Mouse (Mus musculus) spleen, embryonic (tissue): ENCODE results near the gene Nebl.
"Not testable (repeated sequence)": the region's sequence is repeated elsewhere in the genome, so short reads cannot be mapped to it uniquely, and the experiment has no call there.

Source experiments
- CTCF ChIA-PET: fragments of 350-600 bp; sonication (Branson Sonifier 250); formaldehyde crosslinking; loops from one replicate; lab custom pipeline; 2022; lab: Charles Lee

The Nebl gene

DNA sequence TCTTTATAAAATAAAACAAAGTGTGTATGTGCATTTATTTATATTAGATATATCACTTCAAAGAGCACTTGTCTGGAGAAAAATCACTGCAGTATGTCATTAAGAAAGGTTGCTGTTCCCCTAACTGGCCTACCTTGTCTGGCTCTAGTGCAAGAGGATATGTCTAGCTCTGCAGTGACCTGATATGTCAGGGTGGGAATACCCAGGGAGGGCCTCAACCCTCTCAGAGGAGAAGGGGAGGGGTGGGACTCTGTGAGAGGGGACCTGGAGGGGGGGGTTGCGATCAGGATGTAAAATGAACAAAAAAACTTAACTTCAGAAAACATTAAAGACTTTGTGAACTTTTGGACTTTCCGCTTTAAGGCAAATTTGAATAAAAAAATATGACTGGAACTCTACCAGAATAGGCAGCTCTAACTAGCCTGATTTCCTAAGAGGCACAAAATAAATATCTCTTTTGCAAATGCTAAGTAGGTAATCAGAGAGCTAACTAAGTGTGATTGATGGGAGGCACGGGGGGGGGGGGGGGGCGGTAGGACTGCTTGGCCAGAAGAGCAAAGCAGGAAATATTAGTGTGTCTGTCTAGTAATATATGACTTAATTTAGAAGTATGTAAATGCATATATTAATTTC is 325.2 kb downstream of the Nebl start:
- CTCF ChIA-PET, result no interaction called here

DNA sequence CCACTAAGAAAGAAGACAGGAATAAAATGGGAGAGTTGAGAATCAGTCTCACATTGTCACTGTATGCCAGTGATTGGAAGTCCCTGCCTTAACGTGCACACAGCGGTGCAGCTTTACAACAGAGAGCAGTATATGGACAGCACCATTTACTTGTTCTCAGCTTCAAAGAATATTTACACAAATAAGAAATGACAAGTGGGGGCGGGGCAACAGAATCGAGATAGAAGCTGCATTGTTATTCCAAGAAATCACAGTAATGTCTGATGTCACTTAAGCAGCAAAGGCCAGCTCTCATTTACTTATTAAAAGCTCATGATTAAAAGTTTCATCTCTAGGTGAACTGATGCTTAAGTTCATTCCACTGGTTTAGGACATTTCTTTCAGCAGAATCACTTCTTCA is 328.8 kb downstream of the Nebl start:
- CTCF ChIA-PET, result no interaction called here

DNA sequence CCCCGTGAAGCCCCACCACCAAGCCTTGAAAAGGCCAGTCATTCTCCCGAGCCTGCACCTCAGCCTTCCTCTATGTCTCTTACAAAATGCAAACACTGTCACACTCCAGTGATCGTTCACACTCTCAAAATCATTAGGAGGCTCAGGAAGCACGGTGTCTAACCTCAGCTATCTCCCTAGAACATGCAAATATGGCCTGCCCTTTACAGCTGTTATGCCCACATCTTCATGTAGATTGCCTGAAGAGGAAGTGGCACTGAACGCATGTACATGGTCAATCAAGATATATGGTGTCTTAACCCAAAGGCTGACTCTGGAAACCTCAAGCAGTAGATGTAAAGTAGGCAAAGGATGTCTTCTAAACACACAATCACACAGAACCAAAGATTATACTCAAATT is 335.0 kb downstream of the Nebl start:
- CTCF ChIA-PET, result no interaction called here

DNA sequence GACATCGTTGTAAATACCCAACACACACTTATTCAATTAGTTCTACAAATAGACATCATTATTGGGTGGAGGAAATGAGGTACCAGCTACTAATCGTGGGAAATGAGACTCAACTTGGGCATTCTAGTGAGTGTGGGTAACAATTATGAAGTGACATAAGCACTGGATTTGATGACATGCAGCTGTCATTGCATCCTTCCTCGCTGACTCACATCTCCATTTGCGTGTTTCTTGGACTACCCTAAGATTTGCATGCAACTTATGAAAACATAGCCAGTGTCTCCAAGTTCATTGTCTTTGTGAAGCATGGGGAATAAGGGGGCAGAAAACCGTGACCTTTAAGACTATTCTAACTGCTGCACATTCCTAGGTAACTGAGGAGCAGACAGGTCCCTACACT is 339.9 kb downstream of the Nebl start:
- CTCF ChIA-PET, result no interaction called here

DNA sequence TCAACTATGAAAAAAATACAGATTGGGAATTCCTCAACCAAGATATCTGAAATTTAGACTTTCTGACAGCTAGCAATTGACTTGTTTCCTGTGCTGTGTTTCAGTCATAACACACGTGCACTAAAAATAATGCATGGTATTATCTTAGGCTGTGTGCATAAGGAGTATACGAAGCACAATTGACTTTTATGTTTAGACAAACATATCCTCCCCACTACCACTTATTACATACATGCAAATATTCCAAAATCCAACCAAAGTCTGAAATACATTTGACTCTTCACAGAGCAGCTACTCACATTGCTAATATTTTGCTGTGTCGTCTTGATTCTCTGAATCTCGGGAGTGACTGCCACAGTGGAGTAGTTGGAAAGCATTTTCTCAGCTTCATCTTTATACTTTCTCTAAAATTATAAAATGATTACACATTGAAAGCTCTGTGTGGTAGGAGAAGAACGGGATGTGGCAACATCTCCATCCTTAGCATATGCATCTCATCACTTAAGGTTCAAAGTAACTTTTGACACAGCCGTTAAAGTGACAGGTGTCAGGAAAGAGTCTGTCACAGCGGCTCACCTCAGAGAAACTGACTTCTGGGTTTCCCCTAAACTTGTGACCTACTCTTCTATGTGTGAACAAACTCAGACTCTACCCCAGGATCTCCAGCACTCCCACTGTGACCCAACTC is 340.6 kb downstream of the Nebl start:
- CTCF ChIA-PET, result no interaction called here

DNA sequence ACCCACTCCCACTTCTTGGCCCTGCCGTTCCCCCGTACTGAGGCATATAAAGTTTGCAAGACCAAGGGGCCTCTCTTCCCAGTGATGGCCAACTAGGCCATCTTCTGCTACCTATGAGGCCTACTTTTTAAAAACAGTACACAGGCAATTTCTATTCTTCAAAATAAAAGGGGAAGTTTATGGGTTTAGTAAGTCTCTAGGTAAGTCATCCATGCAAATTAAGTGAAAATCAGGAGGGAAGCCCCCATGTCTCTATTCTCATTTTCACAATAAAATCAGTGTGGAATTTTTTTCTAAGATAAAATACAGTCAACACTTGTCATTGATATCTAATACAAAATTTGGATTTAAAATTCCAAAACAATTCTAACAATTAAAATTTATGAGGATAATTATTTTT is 341.4 kb downstream of the Nebl start:
- CTCF ChIA-PET, result no interaction called here

DNA sequence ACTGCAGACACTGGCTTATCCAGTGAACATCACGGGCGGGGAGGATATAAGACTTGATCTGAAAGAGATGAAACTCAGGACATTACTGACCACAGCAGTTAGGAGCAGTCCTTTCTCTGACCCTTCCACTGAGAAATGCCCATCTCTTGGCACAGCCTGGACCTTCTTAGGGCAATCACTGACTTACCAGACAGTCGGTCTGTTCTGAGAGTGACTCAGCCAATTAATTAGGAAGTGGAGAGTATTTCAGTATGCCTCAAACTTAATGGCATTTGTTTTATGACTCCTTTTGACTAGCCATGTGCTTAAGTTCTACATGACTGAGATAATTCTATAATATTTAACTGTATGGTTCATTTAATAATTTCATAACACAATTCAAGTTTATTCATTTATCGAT is 341.9 kb downstream of the Nebl start:
- CTCF ChIA-PET, result interaction anchor here (0.5 kb wide), 1 partner anchor 21 kb away, joined by 5 read pairs; no protein-coding TSS in a partner anchor

DNA sequence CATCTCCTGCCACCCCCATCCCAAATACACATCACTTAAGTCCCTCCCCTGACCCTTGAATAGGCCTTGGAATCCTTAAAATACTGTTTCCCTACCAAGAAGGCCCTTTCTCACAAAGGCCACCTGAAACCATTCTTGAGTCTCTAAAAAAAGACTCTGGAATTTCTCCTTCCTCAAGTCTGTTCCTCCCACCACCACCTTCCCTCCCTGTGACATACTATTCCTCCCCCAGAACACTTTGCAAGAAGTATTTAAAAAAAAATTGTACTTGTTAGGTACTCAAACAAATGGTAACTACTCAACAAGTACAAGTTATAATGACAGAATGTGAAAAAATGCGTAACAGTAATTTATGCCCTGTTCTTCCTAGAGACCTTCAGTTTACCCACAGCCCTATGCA is 349.0 kb downstream of the Nebl start:
- CTCF ChIA-PET, result no interaction called here

DNA sequence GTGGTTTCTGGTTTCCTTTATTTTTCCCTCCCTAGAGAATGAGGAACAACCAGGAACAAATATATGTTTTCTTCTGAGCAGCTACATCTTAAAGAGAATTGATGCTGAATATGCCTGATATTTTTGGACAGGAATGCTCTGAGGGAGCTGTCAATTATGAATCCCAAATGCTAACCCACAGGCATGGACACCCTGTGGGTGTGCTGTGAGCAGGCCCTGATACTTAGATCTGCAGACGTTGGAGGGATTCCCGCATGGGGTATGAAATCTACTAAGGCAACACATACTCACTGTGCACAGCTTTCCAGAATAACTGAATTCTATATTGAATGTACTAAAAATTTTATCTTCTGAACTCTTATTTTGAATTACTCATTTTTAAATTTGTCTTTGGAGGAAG is 355.3 kb downstream of the Nebl start:
- CTCF ChIA-PET, result no interaction called here

DNA sequence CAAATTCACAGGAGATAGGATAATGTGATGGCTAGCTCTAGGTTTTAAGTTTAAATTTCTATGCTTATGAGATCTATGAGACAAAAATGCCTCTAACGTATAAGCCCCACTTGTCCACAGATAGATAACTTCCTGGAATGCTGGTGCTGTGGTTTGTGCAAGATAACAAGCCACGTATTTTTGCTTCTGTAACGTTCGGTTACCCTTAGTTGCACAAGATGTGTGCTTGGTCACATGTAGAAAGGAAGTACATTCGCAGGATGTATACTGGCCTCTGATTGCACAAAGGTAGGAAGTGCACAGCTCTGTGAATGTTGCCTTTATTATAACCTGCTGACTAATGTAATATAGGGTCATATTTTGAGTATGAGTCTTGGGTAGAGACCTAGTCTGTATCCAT is 365.6 kb downstream of the Nebl start:
- CTCF ChIA-PET, result no interaction called here

DNA sequence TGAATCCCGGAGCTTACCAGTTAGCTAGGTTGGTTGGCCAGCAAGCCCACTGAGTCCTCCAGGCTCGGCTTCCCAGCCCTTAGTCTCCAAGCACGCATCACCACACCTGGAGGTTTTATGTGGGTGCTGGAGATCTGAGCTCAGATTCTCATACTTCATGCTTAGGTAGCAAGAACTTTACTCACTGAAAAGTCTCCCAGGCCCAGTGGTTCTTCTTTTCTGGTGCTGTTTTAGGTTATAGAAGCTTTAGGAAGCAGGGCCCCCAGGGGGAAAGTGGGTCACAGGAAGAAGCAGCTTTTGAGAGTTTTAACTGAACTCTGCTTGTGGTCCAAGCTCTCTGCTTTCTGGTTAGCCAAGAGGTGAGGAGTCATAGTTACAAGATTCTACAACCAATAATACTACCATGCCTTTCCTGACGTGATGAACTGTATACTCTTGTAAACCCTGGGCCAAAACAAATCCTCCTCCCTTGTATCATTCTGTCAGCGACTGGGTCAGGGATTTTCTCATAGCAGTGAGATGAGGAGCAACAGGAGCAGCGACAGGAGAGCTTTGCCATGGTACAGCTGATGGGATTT is 366.2 kb downstream of the Nebl start:
- CTCF ChIA-PET, result no interaction called here

DNA sequence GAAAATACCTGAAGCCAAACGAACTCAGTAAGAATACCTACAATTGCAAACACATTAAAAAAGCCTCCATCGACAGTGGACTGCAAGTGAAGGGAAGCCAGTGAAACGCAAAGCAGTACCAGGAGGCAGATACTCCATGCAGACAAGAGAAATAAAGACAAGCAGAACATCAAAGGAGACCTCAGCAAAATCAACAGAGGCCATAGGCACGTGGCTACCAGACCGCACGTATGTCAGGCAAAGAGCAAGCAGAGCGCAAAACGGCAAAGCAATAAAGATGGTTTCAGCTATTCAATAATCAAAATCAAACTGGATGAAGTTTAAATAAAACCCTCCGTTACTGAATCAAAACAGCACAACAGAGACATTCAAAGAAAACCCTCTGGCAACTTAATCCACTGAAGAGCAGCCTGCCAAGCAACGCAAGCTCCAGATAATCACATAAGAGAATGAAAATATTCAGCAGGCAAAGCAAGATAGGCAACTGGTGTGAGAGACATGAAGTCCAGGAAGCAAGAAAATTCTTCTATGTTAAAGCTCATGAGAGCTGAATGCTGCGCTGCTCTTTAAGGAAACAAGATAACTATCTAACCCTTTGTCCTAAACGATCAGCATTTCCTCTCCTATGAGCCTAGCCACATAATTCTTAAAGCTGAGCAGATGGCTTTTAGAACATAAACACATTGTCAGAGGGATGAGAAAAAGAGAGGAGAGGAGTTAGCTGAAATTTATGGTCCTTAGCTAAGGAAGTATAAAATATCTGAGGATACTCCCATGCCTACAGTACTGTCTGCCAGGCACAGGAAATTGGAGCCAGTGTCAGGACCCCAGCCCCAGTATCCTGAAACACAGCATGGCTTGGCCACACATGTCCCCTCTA is 367.7 kb downstream of the Nebl start:
- CTCF ChIA-PET, result no interaction called here

DNA sequence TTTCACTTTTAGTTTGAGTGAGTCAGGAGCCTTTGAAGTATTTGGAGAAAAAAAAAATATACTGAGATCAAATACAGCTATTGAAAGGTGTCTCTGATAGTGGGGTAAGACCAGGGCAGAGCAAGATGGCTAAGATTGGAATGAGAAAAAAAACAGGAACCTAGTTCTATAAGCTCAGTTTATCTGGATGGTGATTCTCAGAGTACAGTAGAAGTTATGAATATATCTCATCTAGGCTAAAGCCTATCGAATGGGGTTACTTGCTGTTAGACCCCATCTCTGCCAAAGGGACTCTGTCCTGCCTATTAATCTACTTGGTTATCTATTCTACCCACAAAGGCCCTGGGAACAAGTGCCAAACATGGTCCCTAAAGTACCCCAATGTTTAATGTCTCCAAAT is 369.1 kb downstream of the Nebl start:
- CTCF ChIA-PET, result no interaction called here

DNA sequence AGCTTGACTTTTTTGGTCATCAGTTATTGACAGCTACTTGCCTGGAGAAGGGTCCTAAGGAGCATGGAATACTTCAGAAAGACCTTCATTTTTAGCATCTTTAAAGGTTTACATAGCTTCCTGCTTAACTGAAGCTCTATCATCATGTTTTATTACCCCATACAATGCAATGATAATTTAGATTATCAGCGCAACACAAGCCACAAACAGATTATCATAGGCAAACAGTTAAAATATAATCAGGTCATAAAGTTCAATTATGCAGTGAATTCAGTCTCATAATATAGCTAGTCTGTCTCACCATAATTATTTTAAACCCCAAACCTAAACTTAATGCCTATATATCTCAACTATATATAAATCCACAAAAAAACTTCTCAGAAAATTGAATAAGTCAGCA is 386.6 kb downstream of the Nebl start:
- CTCF ChIA-PET, result no interaction called here

DNA sequence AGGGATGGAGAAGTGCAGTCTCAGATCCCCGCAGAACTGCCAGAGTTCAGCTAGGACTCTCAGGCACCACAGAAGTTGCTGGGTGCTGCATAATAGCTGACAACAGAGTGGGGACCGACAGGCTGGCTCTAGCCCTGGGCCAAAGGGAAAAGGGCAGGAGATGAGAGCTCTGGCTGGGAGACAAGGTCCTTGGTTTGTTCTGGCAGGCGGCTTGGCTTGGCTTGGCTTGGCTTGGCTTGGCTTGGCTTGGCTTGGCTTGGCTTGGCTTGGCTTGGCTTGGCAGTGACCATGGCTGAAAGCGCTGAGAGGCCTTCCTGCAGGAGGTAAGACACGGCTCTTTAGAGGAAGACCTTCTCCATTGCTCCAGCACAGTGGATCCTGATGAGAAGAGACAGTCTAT is 395.8 kb downstream of the Nebl start:
- CTCF ChIA-PET, result no interaction called here

DNA sequence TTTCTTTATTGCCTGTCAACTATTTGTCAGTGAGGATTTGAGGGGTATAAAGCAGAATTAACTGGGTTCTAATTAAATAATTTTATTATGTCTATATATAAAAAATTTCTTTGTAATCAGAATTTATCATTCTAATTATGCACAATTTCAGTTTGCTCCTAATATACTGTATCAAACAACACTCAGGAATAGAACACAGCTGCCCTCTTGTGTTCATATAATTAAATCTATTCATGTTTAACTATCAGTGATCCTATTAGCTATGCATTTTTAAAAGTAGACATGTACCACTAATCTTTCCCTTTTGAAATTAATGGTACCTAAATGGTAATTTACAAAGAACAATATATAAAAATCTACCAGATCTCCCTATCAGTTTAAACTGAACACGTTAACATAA is 404.7 kb downstream of the Nebl start:
- CTCF ChIA-PET, result no interaction called here

DNA sequence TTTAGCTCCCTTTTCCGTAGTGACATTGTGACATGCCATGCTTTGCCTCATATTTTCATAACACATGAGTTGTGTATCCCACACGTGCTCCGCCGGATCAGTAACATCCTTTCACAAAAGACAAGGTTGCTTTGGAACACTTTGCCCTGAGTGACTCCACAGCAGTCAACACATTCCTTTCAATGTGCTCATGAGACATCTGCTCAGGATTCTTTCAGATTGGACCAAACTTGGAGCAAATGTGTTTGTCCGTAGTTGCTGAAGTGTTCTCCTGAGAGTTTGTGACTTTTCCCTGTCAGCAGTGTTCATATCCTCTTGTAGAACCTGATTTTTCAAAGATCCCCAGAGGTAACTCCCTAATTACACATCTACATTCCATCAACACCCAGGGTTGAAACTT is 414.4 kb downstream of the Nebl start:
- CTCF ChIA-PET, result no interaction called here

DNA sequence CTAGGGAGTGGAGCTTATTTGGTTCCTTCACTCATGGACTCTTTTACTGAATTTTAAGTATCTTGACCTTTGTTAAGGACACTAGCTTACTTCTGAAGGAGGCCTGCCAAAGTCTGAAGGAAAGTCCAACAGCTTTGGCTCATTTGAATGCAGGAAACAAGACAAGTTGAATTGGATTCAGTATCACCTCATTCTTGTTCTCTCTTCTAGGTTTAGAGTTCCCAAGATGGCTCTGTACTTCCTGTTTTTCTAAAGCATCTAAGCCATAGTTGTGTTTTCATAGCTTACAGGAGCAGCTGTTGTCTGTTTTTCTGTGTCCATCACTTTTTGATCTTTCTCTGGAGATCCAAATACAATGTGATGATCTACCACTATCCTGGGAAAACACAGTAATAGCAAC is 429.9 kb downstream of the Nebl start:
- CTCF ChIA-PET, result no interaction called here

DNA sequence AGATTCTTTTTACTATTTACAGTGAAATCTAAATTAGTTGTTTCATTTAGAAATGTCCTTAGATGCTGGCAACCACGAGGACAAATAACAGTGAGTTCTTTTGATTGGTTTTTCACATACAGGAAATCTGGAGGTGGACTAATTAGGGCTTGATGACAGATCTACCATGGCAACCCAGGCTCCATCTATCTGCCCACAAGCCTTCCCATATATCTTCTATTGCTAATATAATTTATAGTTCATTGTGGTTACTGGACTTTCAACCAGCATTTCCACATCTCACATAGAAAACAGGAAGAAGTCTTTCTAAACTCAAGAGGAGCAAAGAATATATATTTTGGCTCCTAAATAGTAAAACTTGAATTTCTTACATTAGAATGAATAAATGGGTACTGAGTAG is 433.8 kb downstream of the Nebl start:
- CTCF ChIA-PET, result no interaction called here

DNA sequence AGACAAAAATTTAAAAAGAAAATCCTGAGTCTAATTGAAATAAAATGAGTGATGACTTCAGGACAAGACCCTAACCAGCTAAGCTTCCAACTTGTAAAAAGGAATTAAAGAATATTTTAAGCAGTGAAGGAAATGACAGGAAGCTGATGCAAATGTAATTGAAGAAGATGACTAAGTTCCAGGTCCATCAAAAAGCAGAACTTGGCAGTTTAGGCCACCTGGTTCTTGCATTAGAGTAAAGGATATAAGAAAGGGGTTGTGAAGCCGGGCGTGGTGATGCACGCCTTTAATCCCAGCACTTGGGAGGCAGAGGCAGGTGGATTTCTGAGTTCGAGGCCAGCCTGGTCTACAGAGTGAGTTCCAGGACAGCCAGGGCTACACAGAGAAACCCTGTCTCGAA is 436.0 kb downstream of the Nebl start:
- CTCF ChIA-PET, result not testable (repeated sequence)
